ENCODE assay signal across 16 mouse cellular contexts in the genomic region with DNA sequence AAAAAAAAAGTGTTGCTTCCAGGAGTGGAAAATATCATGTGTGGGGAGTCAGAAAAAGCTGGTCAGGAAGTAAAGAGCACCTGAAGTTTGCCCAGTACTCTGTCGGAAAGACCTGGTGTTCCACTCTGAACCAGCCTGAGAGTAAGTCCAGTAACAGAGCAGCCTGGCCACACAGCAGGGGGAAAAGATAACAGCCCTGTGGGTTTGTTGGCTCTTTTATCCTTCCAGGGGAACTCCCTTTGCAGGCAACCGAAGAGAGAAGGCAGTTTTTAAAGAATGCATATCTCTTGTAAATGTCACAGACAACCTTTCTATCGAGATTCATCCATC. TPM values are rescaled to one million over a fixed set of nuclear protein-coding genes. Genes with fewer than 3 reads are reported as not detected.
A peak's percentile ranks its signal among the peaks of the same experiment; 100 is the strongest.
DNase-seq lines count a peak whose midpoint lies in the region; ATAC-seq and TF ChIP-seq lines count a peak whose summit lies in the region.
"Had no signal": no experiment of that assay in that cellular context is flagged by ENCODE, and none has a peak within 500 bp of the region (broad histone marks: within the 10 kb centered on the region; RNA-seq: fewer than 3 reads in every experiment).

No protein-coding gene starts in this region.

- H3K4me1 ChIP-seq in megakaryocyte, embryonic 14.5 days, result peaks cover 76% of the 10 kb centered on the region
- H3K4me1 ChIP-seq in MEL (ENCODE audit: control insufficient read depth in 1 of 2, insufficient read depth in 2 of 2, low read length in 2 of 2), result peaks cover 20 to 25% of the 10 kb centered on the region in 2 experiments
- peaks cover 20% of the 10 kb centered on the region for H3K4me1 ChIP-seq in forebrain, embryonic 10.5 days

- 0 out of 4 replicates have a peak, but pooled peaks of 1 of the 2 experiments have one; percentile 46 for TF ChIP-seq POLR2A in MEL (IDR thresholded peaks at IDR 0.05; ENCODE audit: control insufficient read depth in 1 of 2, insufficient read depth in 1 of 2, low read depth in 1 of 2, low read length in 2 of 2, poor library complexity in 1 of 2)

- H3K27ac ChIP-seq in MEL (ENCODE audit: control insufficient read depth, low read depth, low read length), result peak overlapping the region; percentile 95
- H3K27ac ChIP-seq in forebrain, embryonic 10.5 days, result no peak overlapping the region
- H3K27ac ChIP-seq: heart, embryonic 15.5 days; hindbrain, embryonic 12.5 days; kidney, embryonic 15.5 days; layer of hippocampus, adult 2 months; midbrain, embryonic 12.5 days had no signal

- H3K27me3 ChIP-seq in megakaryocyte, embryonic 14.5 days (replicated peaks), result no peaks in the 10 kb centered on the region
- H3K27me3 ChIP-seq in MEL (ENCODE audit: control insufficient read depth in 1 of 2, insufficient read depth in 2 of 2, low read length in 2 of 2), result no peaks in the 10 kb centered on the region
- H3K27me3 ChIP-seq in forebrain, embryonic 10.5 days (ENCODE audit: poor library complexity, severe bottlenecking), result peaks cover 87% of the 10 kb centered on the region
- H3K27me3 ChIP-seq: heart, embryonic 15.5 days; kidney, embryonic 15.5 days; Patski had no signal

- H3K36me3 ChIP-seq in megakaryocyte, embryonic 14.5 days (replicated peaks; ENCODE audit: low read length), result peaks cover 6% of the 10 kb centered on the region
- peaks cover 0 to 28% of the 10 kb centered on the region in 2 experiments; a peak in 2 of 4 replicates for H3K36me3 ChIP-seq in MEL (ENCODE audit: control insufficient read depth in 1 of 2, insufficient read depth in 2 of 2, low read length in 2 of 2)
- H3K36me3 ChIP-seq in forebrain, embryonic 10.5 days (replicated peaks), result no peaks in the 10 kb centered on the region
- H3K36me3 ChIP-seq: heart, embryonic 15.5 days; hindbrain, embryonic 12.5 days; kidney, embryonic 15.5 days; midbrain, embryonic 12.5 days had no signal

- 26% methylated on average over 3 of the region's 3 CpGs for WGBS in forebrain, embryonic 10.5 days

- no peak for TF ChIP-seq RAD21 in MEL (IDR thresholded peaks at IDR 0.05; ENCODE audit: low read depth, low read length)

- no peaks in the 10 kb centered on the region for H3K79me2 ChIP-seq in MEL (ENCODE audit: control insufficient read depth, insufficient read depth, low read length, poor library complexity)

- 0 out of 2 replicates have a peak, but pooled peaks cover under 1% of the 10 kb centered on the region for H3K9me3 ChIP-seq in megakaryocyte, embryonic 14.5 days
- H3K9me3 ChIP-seq in MEL (replicated peaks; ENCODE audit: insufficient read depth, low read length), result no peaks in the 10 kb centered on the region
- H3K9me3 ChIP-seq in forebrain, embryonic 10.5 days, result no peaks in the 10 kb centered on the region
- H3K9me3 ChIP-seq: heart, embryonic 15.5 days; hindbrain, embryonic 12.5 days; kidney, embryonic 15.5 days; midbrain, embryonic 12.5 days had no signal

- no peak for TF ChIP-seq CTCF in MEL (IDR thresholded peaks at IDR 0.05 in 2 of 3, conservative IDR thresholded peaks at IDR 0.05 in 1 of 3; ENCODE audit: control insufficient read depth in 1 of 3, insufficient read depth in 1 of 3, low read depth in 2 of 3, low read length in 3 of 3, poor library complexity in 1 of 3, severe bottlenecking in 1 of 3)

- DNase-seq in MEL (ENCODE audit: low read depth, low spot score) (peak; percentile 86), liver (peak; percentile 54)
- no peak for DNase-seq in ovary, postnatal 14 days (ENCODE audit: low spot score)
- no peak for DNase-seq in forebrain, embryonic 10.5 days (ENCODE audit: extremely low spot score, low spot score)
- DNase-seq in left cerebral cortex, adult 18-20 months (ENCODE audit: low spot score in 2 of 2), result no peak
- DNase-seq: cerebellum, adult 2 months; lung, postnatal 10 days had no signal

- TF ChIP-seq EP300 in MEL (IDR thresholded peaks at IDR 0.05; ENCODE audit: low read depth in 1 of 2, low read length in 2 of 2), result peak; percentile 90 to 91

- ATAC-seq in megakaryocyte, adult 5-6 weeks (ENCODE audit: poor library complexity, severe bottlenecking), result no peak
- peak; percentile 95 for ATAC-seq in megakaryocyte-erythroid progenitor cell, adult 5-6 weeks (replicated peaks; ENCODE audit: low FRiP score, low TSS enrichment, poor library complexity, severe bottlenecking)
- ATAC-seq: Patski had no signal

- H3K9ac ChIP-seq in MEL (ENCODE audit: control insufficient read depth, low read depth, low read length, poor library complexity, severe bottlenecking), result peak overlapping the region; percentile 51
- H3K9ac ChIP-seq: heart, embryonic 15.5 days; hindbrain, embryonic 12.5 days; kidney, embryonic 15.5 days; midbrain, embryonic 12.5 days had no signal

- H3K4me3 ChIP-seq in megakaryocyte, embryonic 14.5 days (replicated peaks), result peak overlapping the region; percentile 64
- H3K4me3 ChIP-seq in MEL (ENCODE audit: control insufficient read depth in 1 of 2, insufficient read depth in 1 of 2, low read depth in 2 of 2, low read length in 2 of 2), result peak overlapping the region; percentile 46 to 54
- no peak overlapping the region for H3K4me3 ChIP-seq in forebrain, embryonic 10.5 days
- H3K4me3 ChIP-seq: heart, embryonic 15.5 days; hindbrain, embryonic 12.5 days; kidney, embryonic 15.5 days; layer of hippocampus, adult 2 months; midbrain, embryonic 12.5 days had no signal

TF ChIP-seq in MEL, 35 proteins besides CTCF, POLR2A, EP300 and RAD21 (continues in another document):
- TF ChIP-seq MXI1 (IDR thresholded peaks at IDR 0.05; ENCODE audit: low read depth, low read length), result peak; percentile 63
- peak; percentile 46 for TF ChIP-seq NELFE (IDR thresholded peaks at IDR 0.05; ENCODE audit: low read depth, low read length)
- TF ChIP-seq MAX (IDR thresholded peaks at IDR 0.05; ENCODE audit: low read length), result no peak
- peak; percentile 84 for TF ChIP-seq TAL1 (IDR thresholded peaks at IDR 0.05; ENCODE audit: low read length)
- TF ChIP-seq ELF1 (IDR thresholded peaks at IDR 0.05; ENCODE audit: low read depth, low read length), result no peak
- TF ChIP-seq MAZ (IDR thresholded peaks at IDR 0.05; ENCODE audit: low read depth, low read length), result peak; percentile 30; the same call in 1 of the 2 replicates
- TF ChIP-seq USF2 (IDR thresholded peaks at IDR 0.05; ENCODE audit: borderline replicate concordance in 1 of 2, insufficient read depth in 1 of 2, low read depth in 1 of 2, low read length in 2 of 2), result no peak
- peak; percentile 54 for TF ChIP-seq SIN3A (IDR thresholded peaks at IDR 0.05; ENCODE audit: low read length)
- no peak for TF ChIP-seq ZC3H11A (IDR thresholded peaks at IDR 0.05; ENCODE audit: low read depth, low read length)
- TF ChIP-seq MEF2A (IDR thresholded peaks at IDR 0.05; ENCODE audit: extremely low read depth, insufficient replicate concordance, low read depth, low read length, poor library complexity, severe bottlenecking), result no peak
- no peak for TF ChIP-seq NRF1 (IDR thresholded peaks at IDR 0.05; ENCODE audit: insufficient read depth, low read depth, low read length, poor library complexity, severe bottlenecking)
- peak; percentile 74; the same call in 1 of the 2 replicates for TF ChIP-seq ETS1 (IDR thresholded peaks at IDR 0.05; ENCODE audit: low read depth, low read length)
- TF ChIP-seq USF1 (IDR thresholded peaks at IDR 0.05; ENCODE audit: low read depth, low read length), result no peak
- no peak for TF ChIP-seq POLR2AphosphoS2 (IDR thresholded peaks at IDR 0.05; ENCODE audit: low read length)
- no peak for TF ChIP-seq ZMIZ1 (IDR thresholded peaks at IDR 0.05; ENCODE audit: low read depth, low read length)
- TF ChIP-seq CHD2 (IDR thresholded peaks at IDR 0.05; ENCODE audit: low read length), result no peak; the same call in 1 of the 2 replicates
- no peak for TF ChIP-seq ZKSCAN1 (IDR thresholded peaks at IDR 0.05; ENCODE audit: low read depth, low read length)
- TF ChIP-seq MYC (IDR thresholded peaks at IDR 0.05; ENCODE audit: low read depth, low read length), result no peak; the same call in 1 of the 2 replicates
- TF ChIP-seq POLR2AphosphoS5 (IDR thresholded peaks at IDR 0.05; ENCODE audit: borderline replicate concordance, low read depth, low read length), result no peak
- TF ChIP-seq BHLHE40 (IDR thresholded peaks at IDR 0.05; ENCODE audit: borderline replicate concordance, low read depth, low read length), result no peak
- no peak for TF ChIP-seq E2F4 (IDR thresholded peaks at IDR 0.05; ENCODE audit: borderline replicate concordance, low read depth, low read length)
- TF ChIP-seq MAFK (IDR thresholded peaks at IDR 0.05; ENCODE audit: borderline replicate concordance, low read depth, low read length), result no peak
- TF ChIP-seq HCFC1 (IDR thresholded peaks at IDR 0.05; ENCODE audit: low read depth, low read length), result no peak
- no peak for TF ChIP-seq SMC3 (IDR thresholded peaks at IDR 0.05; ENCODE audit: low read depth, low read length)
- TF ChIP-seq JUND (IDR thresholded peaks at IDR 0.05; ENCODE audit: low read depth, low read length), result 0 out of 2 replicates have a peak, but pooled peaks have one; percentile 4
- no peak for TF ChIP-seq KAT2A (conservative IDR thresholded peaks at IDR 0.05; ENCODE audit: low read depth, low read length)
- peak; percentile 54 for TF ChIP-seq ZNF384 (IDR thresholded peaks at IDR 0.05; ENCODE audit: low read depth, low read length)
- TF ChIP-seq UBTF (IDR thresholded peaks at IDR 0.05; ENCODE audit: borderline replicate concordance, insufficient read depth, low read depth, low read length), result 0 out of 2 replicates have a peak, but pooled peaks have one; percentile 68
- TF ChIP-seq TCF12 (IDR thresholded peaks at IDR 0.05; ENCODE audit: low read depth, low read length), result peak; percentile 82
- no peak for TF ChIP-seq GABPA (IDR thresholded peaks at IDR 0.05; ENCODE audit: low read depth, low read length)
- TF ChIP-seq MYB (IDR thresholded peaks at IDR 0.05; ENCODE audit: low read depth, low read length), result peak; percentile 82
- peak; percentile 58; the same call in 1 of the 2 replicates for TF ChIP-seq RCOR1 (IDR thresholded peaks at IDR 0.05; ENCODE audit: low read depth, low read length)

RNA-seq across cellular contexts. Expression of a gene that starts 18.2 kb away (rescaled TPM):
- polyA plus RNA-seq in megakaryocyte, embryonic 14.5 days (2012; ENCODE audit: insufficient read depth, low replicate concordance), result 20.6 and 23.3 TPM in 2 replicates
- total RNA-seq in megakaryocyte, adult 5-6 weeks (2015), result 27.0 and 33.7 TPM in 2 replicates
- total RNA-seq in megakaryocyte, adult 5-6 weeks (2017), result 10.0 and 12.7 TPM in 2 replicates
- 8.1 and 10.4 TPM in 2 replicates for total RNA-seq in MEL (2012; rRNA removed)
- polyA plus RNA-seq in MEL (2012; ENCODE audit: insufficient read depth in 1 of 2, insufficient read length in 2 of 2, low read depth in 1 of 2, low replicate concordance in 2 of 2, missing spikeins in 1 of 2), result 10 to 100 TPM in 1 of 2 experiments, not detected in 1; 34.0 TPM
- 94.3 and 100 TPM in 2 replicates for total RNA-seq in megakaryocyte-erythroid progenitor cell, adult 5-6 weeks (2014; fragmentation: Nextera tagmentation)
- 25.3 and 43.6 TPM in 2 replicates for total RNA-seq in megakaryocyte-erythroid progenitor cell, adult 5-6 weeks (2017)
- polyA plus RNA-seq in forebrain, embryonic 10.5 days (2016; fragmentation: Nextera tagmentation; extraction: Ambion mirVana), result 5.5 and 6.6 TPM in 2 replicates
- 10 to 100 TPM; 35.5 to 42.3 TPM for total RNA-seq in left cerebral cortex, adult 18-20 months (2021)

Comparison
In these comparisons a context has a peak if more than half of its experiments do, and no peak if none do; other contexts are left out.
1. DNase-seq: peak in MEL (single experiment) and liver (single experiment); none in ovary, postnatal 14 days (single experiment), forebrain, embryonic 10.5 days (single experiment) and left cerebral cortex, adult 18-20 months (0 of 2).